Mouse (Mus musculus) erythroblast, embryonic 14.5 days (primary cell): Measurements from ENCODE around the gene Zpr1.

Experiments
- GATA1 ChIP-seq: IDR thresholded peaks from 2 replicates; pipeline ENCODE4 v1.6.1; 2012; ENCODE audit warnings: low read length, inconsistent platforms, mixed read lengths
- TAL1 ChIP-seq: IDR thresholded peaks from 3 replicates; pipeline ENCODE4 v1.6.1; 2012; ENCODE audit warnings: low read length, inconsistent platforms, mixed read lengths

GRCm38 (mm10) chr9:46235596-46235648, 37.4 kb upstream of the Zpr1 start, which contains the start of gene Apoc3:
- TF ChIP-seq TAL1 (no peak), GATA1 (no peak)
